Mouse (Mus musculus): ENCODE data around the gene Lmntd1.

Gene Lmntd1

DNA sequence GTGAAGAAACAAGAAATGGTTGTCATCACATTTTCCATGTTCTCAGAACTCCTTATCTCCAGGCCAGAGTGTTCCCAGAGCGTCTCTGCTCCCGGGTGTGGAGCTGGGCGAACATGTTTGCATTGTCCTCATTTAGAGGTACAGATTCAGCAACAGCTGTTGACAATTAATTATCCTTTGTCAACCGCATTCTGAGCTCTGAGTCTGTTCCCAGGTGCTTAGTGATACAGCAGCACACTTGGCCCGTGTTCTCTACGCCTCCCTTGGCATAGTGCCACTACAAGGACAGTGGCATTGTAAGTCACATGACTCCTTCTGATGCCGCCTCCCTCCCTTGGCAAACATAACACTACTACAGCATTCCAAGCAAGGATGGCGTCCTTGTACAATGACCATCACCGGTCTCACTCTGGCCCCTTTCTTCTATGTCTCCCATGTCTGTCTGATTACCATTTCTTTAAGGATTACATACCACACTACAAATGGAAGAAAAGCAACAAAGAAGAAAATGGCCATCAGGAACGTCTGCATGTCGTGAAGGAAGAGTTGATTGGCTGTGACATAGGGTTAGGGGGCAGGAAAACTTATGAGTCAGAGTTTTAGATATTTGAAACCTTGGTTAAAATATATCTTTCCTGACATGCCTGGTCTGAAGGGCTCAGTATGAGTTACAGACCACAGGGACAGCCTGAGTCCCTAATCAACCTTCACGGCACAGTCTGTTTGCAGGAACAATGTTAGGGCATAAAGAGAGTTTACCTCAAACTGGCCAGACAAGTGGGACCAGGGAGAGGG is 231.3 kb downstream of the Lmntd1 start:
- in situ Hi-C loops (cut with MseI, MboI), result no loop called here

DNA sequence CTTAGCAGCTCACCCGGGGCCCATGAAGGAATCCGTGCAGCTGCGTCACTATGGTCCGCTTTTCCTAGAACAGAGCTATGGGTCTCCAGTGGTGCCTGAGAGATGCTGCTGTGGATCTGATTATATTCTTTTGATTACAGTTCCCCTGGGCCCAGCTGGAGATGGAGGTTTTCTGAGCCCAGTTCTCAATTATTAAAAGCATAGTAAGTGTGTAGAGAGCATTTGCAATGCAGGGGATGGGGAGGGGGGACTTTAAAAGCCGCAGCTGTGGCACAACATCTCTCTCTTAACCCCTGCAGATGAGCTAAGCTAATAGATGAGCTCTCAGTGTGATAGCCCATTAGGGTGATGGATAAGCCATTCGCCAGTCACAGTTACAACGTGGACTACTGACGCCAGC is 233.2 kb downstream of the Lmntd1 start:
- in situ Hi-C loops (cut with MseI, MboI), result no loop called here

DNA sequence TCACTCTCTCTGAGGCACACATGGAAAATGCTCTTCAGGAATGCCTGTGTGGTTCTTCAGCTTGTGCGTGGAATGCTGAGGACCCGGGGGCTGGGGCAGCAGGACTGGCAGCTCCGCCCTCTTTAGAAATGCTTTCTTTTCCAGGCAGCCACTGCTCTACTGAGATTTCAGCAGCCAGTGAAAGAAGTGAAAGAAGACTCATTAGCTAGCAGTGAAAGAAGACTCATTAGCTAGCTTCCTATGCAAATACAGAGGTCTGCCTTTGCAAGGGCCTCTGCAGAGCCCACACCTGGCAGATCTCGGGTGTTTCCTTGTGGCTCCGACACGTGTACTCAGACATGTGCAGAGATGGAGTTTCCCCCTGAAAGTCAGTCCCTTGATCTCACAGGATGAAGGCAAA is 234.9 kb downstream of the Lmntd1 start:
- in situ Hi-C loops (cut with MseI, MboI), result no loop called here

DNA sequence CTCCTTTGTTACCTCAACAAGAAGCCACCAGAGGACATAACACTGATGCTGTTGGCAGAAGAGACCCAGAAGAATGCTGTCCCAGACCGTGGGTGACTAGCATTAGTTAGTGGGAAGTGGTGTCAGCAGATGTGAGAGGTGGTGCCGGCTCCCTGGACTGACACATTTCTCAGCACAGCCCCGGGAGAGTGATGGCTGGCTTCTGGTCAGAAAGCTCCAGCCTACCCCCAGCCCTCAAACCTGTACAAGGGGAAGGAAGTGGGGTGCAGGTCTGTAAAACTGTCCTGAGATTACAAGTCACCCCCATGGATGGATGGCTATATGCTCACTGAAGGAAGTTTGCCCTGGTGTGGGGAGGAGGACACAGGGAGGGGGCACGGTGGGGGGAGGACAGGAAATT is 235.4 kb downstream of the Lmntd1 start:
- in situ Hi-C loops (cut with MseI, MboI), result no loop called here

DNA sequence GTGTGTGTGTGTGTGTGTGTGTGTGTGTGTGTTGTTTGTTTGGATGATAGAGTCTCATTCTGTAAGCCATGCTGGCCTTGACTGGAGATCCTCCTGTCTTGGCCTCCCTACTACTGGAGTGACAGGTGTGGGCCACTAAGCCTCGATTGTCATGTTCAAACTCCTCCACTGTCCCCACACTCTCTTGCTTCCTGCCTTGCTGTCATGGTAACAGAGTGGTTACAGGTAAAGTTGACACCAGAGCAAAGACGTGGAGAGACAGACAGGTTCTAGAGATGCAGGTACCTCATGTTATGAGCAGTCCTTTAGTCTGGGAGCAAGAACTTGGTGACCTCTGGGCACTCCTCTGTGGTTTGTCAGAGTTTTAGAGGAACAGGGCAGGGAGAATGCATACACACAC is 239.7 kb downstream of the Lmntd1 start:
- in situ Hi-C loops (cut with MseI, MboI), result no loop called here

DNA sequence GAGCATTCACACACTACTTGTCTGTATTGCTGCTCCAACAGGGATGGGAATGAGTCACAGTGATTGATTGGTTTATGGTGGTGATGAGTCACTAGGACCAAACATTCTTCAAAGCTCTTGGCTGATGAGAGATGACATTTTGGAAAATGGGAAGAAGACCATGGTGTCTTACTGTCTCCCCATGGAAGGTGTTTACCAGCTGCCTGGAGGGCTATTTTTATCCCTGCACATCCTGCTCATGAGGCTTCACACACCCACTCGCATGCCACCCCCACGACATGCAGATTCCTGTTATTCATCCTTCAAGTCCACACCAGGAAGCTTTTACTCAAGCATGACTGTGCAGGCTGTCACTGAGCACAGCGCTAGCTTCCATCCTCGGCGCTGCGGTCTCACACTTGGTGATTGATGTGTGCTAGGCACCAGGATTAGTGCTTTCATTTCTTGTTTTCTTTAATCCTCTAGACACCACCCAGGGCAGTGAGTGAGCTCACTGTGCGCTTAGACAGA is 240.4 kb downstream of the Lmntd1 start:
- in situ Hi-C loops (cut with MseI, MboI), result no loop called here

DNA sequence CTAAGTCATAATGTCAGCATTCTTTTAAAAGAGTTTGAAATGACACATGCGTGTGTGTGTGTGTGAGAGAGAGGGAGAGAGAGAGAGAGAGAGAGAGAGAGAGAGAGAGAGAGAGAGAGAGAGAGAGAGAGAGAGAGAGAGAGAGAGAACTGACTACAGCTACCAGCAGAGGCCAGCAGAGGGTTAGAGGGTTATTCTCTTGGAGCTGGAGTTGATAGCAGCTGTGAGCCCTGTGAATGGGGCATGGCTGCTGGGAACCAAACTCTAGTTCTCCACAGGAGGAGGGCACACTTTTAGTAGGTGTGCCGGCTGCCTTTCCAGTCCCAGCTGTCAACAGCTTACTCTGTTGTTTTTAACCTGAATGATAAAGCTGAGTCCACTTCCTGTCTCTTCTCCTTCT is 242.1 kb downstream of the Lmntd1 start:
- in situ Hi-C loops (cut with MseI, MboI), result no loop called here

DNA sequence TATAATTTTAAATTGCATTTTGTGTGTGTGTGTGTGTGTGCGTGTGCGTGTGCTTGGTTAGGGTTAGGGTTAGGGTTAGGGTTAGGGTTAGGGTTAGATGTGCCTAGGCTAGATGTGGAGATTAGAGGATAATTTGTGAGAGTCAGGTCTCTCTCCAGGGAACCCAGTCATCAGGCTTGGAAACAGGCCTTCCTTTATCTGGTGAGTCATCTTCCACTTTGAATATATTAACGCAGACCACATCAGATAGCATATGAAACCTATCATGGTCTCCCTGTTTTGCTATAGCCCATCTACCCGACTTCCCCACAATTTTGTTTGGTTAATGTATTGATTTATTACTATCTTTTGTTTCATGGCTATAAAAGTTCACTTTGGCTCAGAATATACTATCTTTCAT is 242.5 kb downstream of the Lmntd1 start:
- in situ Hi-C loops (cut with MseI, MboI), result no loop called here

DNA sequence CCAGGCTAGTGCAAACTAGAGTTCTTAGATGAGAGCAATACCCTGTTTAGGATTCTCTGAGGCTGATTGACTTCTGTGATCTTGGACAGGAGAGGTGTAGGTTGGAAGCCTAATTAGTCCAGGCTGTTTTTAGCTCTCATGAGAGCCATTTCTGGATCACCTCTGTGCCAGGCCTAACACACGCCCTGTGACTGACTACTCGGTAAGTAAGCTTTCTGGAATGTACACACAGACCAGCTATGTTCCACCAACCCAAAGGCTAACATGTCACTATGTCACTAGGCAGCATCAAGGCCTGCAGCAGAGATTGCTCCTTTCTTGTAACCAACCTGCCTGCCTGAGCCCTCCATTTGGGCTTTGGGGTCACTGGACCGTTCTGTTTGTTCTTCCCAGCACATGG is 243.8 kb downstream of the Lmntd1 start:
- in situ Hi-C loops (cut with MseI, MboI), result no loop called here

DNA sequence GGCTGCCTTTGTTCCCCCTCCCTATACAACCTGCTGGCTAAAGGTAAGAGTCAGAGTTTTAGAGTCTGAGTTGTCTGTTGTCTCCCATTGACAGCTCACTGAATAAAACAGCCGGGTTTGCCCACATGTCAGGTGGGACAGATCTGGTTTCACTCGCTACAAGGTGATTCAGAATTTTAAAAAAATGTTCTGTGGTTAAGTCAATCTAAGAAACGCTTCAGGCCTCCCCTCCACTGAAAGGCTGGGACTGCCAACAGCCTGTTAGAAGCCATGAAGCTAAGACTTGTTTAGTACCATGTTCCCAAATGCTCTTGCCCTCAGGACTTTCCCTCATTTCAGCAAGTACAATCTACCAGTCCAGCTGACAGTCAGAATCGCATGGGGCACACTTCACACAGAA is 244.8 kb downstream of the Lmntd1 start:
- in situ Hi-C loops (cut with MseI, MboI), result loop anchor here in 1 of 2 experiments (10.0 kb wide), 1 partner anchor 426 kb away; no protein-coding TSS in a partner anchor

DNA sequence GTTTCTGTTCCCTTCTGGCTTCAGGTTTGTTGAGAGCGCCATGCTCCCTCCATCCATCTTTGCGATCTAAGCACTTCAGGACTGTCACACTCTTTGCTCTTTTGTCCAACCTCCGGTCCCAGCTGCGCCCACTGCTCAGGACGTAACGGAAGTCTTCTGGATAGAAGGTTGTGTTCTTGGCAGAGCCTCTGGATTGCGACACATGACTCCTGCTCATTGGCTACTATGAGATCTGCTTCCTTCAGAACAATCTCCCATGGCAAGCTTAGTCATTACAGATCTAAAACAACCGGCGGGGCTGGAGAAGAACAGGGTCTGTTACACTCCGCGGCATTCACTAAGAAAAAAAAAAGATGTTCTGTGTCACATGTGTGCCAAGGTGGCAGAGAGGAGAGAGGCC is 247.6 kb downstream of the Lmntd1 start:
- in situ Hi-C loops (cut with MseI, MboI), result loop anchor here in 1 of 2 experiments (10.0 kb wide), 1 partner anchor 428 kb away; no protein-coding TSS in a partner anchor

DNA sequence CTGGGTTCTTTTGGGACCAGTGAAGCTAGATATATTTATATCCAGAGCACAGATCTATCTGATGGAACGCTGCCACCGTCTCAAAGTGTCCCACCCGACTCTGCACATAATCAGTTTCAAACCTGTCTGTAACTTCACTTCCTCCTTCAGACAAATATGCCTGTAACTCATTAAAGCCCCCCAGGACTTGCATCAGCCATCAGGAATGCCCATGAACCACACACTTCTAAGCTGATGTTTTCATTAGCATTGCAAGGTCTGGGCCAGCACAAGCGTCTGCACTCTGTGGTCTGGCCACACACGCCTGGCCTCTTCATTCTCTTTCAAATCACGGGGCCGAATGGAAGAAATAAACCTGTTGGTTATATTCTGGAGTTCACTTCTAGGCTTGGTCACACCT is 250.4 kb downstream of the Lmntd1 start:
- in situ Hi-C loops (cut with MseI, MboI), result loop anchor here (5.0 to 10.0 kb wide), 3 partner anchors 39 to 431 kb away; no protein-coding TSS in a partner anchor

DNA sequence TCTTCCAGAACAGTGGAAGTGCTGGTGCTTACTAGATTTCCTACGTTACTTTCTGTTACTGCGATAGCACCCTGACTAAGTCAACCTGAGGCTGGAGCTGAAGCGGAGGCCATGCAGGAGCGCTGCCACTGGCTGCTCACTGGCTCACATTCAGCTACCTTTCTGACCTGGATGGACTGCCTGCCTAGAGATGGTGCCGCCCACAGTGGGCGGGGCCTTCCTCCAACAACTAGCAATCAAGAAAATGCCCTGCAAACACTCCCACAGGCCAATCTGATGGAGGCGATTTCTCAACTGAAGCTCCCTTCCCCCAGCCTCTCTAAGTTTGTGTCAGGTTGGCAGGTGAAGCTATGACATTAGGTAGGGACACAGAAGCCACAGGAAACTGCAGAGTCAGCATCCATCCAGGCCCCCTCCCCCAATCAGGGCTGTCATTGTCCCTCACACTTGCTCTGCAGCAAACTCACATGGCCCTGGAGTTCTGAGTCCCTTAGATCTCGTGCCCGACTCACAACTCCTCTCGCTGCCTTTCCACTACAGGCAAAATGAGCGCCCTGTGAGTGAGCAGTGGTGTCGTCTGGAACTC is 252.9 kb downstream of the Lmntd1 start:
- in situ Hi-C loops (cut with MseI, MboI), result loop anchor here (5.0 to 10.0 kb wide), 3 partner anchors 41 to 434 kb away; no protein-coding TSS in a partner anchor

DNA sequence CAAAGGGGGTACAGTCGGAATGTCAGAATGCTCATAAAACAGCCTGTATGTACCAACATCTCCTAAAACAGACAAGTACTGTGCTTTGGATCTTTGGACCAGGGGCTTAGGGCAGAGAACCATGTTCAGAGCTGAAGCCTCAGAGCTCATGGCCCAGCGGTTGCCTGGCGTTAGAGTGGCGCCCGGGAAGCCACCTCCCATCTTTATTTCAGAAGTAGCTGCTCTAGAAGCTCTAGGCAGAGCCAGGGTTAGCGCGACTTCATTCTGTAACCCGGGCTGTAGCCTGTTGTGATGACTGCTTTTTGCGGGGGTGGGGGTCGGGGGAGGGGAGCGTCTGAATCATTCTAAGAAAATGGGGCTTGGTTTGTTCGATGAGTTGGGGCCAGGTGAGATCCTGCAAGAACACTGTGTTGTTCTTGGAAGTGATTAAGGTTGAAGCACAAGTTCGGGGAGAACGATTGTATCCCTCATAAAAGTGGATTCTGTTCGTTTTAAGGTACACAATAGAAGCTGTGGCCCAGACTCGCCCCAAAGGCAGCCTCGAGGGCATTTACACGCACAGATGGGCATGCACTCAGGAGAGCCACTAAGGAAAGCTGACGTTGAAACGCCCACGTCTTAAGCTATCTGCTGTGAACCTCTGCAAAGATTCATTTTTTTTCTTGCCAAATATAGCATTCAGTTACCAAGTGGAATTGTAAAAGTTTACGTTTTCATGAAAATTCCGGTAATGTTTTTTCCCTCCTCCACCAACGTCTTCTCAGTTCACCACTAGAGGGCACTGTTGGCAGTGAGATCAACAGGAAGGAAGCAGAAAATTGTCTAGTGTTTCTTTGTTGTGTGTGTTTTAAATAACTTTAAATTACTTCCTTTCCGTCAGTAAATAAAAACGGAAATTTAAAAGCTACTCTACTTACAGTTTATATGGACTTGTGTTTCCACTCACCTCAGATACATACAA is 254.4 kb downstream of the Lmntd1 start:
- in situ Hi-C loops (cut with MseI, MboI), result loop anchor here (5.0 to 10.0 kb wide), 3 partner anchors 43 to 435 kb away; no protein-coding TSS in a partner anchor

DNA sequence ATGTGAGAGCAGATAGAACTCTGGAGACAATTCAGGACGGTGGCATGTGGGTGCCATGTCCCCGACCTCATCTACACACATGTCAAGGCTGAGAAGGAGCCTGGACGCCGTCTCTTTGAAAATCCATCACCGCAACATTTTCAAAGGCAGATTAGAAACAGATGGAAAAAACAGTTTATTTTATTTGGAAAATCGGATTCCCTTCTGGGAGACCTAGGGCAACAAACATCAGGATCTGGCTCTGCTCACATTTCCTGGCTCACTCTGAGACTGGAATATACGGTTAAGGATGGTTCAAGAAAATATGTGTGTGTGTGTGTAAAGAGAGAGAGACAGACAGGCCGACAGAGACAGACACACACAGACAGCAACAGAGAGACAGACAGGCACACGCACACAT is 256.1 kb downstream of the Lmntd1 start:
- in situ Hi-C loops (cut with MseI, MboI), result no loop called here

DNA sequence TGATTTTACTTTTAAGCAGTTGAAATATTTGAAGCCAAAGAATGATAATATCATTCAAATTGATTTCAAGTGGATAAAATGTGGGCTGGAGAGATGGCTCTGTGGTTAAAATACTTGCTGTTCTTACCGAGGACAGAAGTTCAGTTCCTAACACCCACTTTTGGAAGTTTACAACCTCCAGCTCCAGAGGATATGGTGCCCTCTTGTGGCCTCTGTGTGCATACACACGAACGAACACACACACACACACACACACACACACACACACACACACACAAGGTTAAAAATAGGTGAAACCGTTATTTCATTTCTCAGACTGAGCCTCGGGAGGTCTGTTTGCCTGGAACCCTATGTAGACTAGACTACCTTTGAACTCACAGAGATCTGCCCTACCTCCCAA is 260.3 kb downstream of the Lmntd1 start:
- in situ Hi-C loops (cut with MseI, MboI), result no loop called here

DNA sequence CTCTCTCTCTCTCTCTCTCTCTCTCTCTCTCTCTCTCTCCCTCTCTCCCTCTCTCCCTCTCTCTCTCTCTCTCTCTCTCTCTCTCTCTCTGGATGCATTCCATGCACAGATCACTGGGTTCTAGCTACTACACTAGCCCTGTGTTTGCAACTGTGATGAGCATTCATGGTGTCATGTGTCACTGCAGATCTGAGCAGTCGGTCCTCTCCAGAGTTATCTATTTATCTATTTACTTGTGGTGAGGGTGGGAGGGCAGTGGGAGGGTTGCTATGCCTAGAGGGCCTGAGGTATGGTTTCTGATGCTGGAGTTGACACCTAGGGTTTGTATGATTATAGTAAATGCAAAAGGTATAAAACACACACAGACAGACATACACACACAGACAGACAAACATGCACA is 261.4 kb downstream of the Lmntd1 start:
- in situ Hi-C loops (cut with MseI, MboI), result no loop called here

DNA sequence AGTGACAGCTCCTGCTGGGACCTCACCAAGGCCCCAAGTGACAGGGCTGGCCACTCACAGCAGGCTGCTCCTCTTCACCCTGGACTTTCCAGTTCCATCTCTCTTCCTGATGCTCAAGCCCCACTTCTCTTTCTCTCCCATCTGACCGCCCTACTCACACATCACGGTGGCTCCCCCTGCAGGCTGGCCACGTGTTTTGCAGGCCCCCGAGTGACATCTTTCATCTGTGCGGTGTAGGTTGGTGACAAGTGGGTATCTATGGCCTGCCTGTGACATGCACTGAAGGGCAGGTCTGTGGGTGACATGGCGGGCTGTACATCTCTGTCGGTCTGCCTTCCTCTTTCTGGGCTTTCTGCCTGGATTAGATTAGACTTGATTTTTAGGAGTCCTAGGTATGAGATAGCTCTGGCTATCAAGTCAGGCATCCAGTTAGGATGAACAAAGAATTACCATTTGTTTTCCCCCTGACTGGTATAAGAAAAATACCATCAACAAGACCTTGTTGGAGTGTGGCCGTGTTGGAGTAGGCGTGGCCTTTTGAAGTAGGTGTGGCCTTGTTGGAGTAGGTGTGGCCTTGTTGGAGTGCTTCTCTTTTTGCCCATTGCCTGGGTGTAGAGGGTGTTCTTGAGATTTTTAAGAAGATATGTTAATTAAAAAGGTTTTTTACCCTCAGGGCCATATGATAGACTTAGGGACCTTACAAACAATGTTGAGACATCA is 265.8 kb downstream of the Lmntd1 start:
- in situ Hi-C loops (cut with MseI, MboI), result loop anchor here in 1 of 2 experiments (10.0 kb wide), 1 partner anchor 164 kb away; no protein-coding TSS in a partner anchor

DNA sequence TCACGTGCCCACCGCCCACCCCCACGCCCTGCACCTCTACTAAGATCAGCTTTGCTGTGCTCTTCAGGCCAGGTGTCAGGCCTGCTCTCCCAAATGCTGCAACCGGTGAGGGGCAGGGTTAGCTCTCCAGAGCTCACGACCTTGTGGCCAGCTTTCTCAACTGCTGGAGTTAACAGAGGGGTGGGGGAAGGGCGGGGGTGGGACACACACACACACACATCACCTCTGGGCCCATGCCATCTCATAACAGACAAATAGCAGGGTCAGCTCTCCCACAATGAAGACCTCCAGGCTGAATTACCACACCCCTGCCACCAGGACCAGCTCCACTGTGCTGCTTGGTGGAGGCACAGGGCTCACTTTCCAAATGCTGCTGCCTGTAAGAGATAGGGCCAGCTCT is 266.5 kb downstream of the Lmntd1 start:
- in situ Hi-C loops (cut with MseI, MboI), result loop anchor here in 1 of 2 experiments (10.0 kb wide), 1 partner anchor 163 kb away; no protein-coding TSS in a partner anchor

DNA sequence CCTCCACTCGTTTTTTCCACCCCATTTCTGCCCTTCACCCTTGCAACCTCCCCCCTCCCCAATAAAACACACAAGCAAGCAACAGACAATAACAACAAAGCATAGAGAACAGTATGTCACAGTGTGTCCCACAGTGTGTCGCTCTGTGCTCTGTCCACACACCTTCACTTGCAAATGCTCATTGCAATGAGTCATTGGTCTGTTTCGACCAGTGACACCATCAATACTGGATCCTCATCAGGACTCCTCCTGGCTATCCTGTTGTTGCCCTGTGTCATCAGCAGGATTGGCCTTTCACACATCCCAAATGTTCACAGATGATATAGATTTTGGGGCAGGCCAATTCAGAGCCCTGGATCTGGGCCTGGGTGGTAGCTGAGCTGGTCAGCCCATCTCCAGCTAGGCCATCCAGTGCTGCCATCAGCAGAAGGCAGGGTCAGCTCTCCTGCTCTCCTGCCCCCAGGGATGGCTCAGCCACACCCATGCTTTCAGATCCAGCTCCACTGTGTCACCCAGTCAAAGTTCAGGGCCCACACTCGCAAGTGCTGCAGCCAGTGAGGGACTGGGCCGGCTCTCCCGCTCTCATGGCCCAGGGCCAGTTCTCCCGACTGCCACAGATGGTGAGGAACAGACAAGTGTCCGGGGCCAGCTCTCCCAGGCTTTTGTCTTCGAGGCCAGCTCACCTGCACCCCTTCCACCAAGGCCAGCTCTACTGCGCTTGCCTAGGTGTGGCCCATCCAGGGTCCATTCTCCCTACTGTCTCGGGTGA is 267.1 kb downstream of the Lmntd1 start:
- in situ Hi-C loops (cut with MseI, MboI), result loop anchor here in 1 of 2 experiments (10.0 kb wide), 1 partner anchor 162 kb away; no protein-coding TSS in a partner anchor

All from mouse trophoblast stem cell (cell line).